Comparison of ENCODE assay signal across 8 mouse cellular contexts in genomic region chr10:64089680-64090460, GRCm38 (mm10). TPM values are rescaled to one million over a fixed set of nuclear protein-coding genes. Genes with fewer than 3 reads are reported as not detected.
DNase-seq lines count a peak whose midpoint lies in the region; ATAC-seq lines count a peak whose summit lies in the region.

Lrrtm3 (minus strand) TSS chr10:64090277.

- under 1% methylated on average over 22 of the region's 22 CpGs for WGBS in hindbrain, embryonic 14.5 days

- peak within 1 kb of the TSS; percentile 84 for H3K27ac ChIP-seq in hindbrain, embryonic 14.5 days

- H3K4me3 ChIP-seq in hindbrain, embryonic 14.5 days (replicated peaks; ENCODE audit: low read length) = peak within 1 kb of the TSS; percentile 56

- H3K27me3 ChIP-seq in hindbrain, embryonic 14.5 days (ENCODE audit: control insufficient read depth, insufficient read depth, low read length) = peaks cover 4% of the 10 kb centered on the region; the same call in 1 of the 2 replicates

- no peaks in the 10 kb centered on the region for H3K36me3 ChIP-seq in hindbrain, embryonic 14.5 days (replicated peaks; ENCODE audit: control insufficient read depth, insufficient read depth)

- H3K9me3 ChIP-seq in hindbrain, embryonic 14.5 days (ENCODE audit: control insufficient read depth, low read length) = no peaks in the 10 kb centered on the region

- peak; percentile 56 for DNase-seq in MN1 (ENCODE audit: low spot score)
- peak; percentile 90 for DNase-seq in cerebellum, adult 8-10 months
- DNase-seq in forelimb bud, embryonic 11.5 days (ENCODE audit: low read depth, low spot score) = peak; percentile 72
- peak; percentile 82 for DNase-seq in hindbrain, embryonic 14.5 days (ENCODE audit: low spot score)
- peak; percentile 72 to 75 for DNase-seq in layer of hippocampus, postnatal 36 days
- peak; percentile 35 for DNase-seq in lung, postnatal 14 days
- DNase-seq in right cerebral cortex, postnatal 10 days (ENCODE audit: low spot score in 2 of 2) = peak; percentile 91 to 93
- DNase-seq in urinary bladder, adult 18-20 months (ENCODE audit: low spot score in 2 of 2) = no peak

- peak; percentile 93 for ATAC-seq in hindbrain, embryonic 14.5 days (ENCODE audit: low FRiP score)

- H3K9ac ChIP-seq in hindbrain, embryonic 14.5 days = peak within 1 kb of the TSS; percentile 74

- H3K4me2 ChIP-seq in hindbrain, embryonic 14.5 days (replicated peaks) = peak within 1 kb of the TSS; percentile 87

- H3K4me1 ChIP-seq in hindbrain, embryonic 14.5 days (replicated peaks; ENCODE audit: control insufficient read depth, insufficient read depth, low read length) = peaks cover 5% of the 10 kb centered on the region; the same call in 1 of the 2 replicates

RNA-seq across cellular contexts. Expression of gene Lrrtm3, which starts in this region (rescaled TPM):
- 35.9 and 37.2 TPM in 2 replicates for polyA plus RNA-seq in hindbrain, embryonic 14.5 days (2014; fragmentation: Nextera tagmentation; extraction: Ambion mirVana)
- total RNA-seq in layer of hippocampus, postnatal 36 days (2021) = 10 to 100 TPM; 19.7 to 23.6 TPM

Comparison
In these comparisons a context has a peak if more than half of its experiments do, and no peak if none do; other contexts are left out.
1. DNase-seq: peak in MN1 (single experiment), cerebellum, adult 8-10 months (single experiment), forelimb bud, embryonic 11.5 days (single experiment), hindbrain, embryonic 14.5 days (single experiment), layer of hippocampus, postnatal 36 days (2 of 2), lung, postnatal 14 days (single experiment) and right cerebral cortex, postnatal 10 days (2 of 2); none in urinary bladder, adult 18-20 months (0 of 2).